Mouse (Mus musculus) lung, adult 18-20 months (tissue): ENCODE data around the gene Olfr1338.
"Not testable (repeated sequence)": the region's sequence is repeated elsewhere in the genome, so short reads cannot be mapped to it uniquely, and the experiment has no call there.

Experiments used
- DNase-seq, 2 experiments: peaks; one replicate each; pipeline ENCODE4 v3.0.0; 2022; ENCODE audit warnings: mixed read lengths in 2 of 2

Olfr1338 gene

DNA sequence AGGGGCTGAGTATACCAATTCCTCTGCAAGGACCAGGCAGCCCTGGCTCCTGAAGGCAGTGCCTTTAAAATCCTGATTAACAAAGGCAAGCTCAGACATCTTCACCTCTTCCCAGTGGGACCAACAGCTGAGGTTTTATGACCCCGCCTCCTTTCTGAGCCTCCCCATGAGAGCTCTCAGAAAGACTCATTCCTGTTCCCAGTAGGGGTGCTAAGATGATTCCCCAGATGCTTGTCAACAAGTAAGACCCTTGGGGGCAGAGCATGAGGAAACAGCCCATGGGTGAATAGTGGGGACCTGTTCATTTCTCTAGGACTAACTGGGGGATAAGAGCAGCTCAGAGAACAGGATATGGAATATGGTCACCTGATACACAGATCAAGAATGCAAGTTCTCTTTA, at the start of gene Olfr1338:
TSS of gene Olfr1338 (minus strand) at position 101 of the 400 bp plus-strand sequence.
- no peak for DNase-seq

DNA sequence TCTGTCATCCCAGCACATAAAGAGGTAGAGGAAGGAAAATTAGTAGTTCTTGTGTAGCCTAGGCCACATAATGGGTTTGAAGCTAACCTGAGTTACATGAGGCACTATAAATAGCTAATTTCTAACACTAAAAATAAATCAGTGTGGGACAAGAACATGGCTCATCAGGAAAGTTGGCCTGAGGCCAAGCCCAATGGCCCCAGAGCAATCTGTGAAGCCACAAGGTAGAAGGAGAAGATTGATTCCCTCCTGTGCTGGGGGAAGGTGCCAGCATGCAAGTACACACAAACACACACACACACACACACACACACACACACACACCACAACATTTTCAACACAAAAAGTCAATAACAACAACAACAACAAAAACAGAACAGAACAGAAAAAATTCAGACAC, 34.3 kb upstream of the Olfr1338 start:
- DNase-seq, result not testable (repeated sequence)

DNA sequence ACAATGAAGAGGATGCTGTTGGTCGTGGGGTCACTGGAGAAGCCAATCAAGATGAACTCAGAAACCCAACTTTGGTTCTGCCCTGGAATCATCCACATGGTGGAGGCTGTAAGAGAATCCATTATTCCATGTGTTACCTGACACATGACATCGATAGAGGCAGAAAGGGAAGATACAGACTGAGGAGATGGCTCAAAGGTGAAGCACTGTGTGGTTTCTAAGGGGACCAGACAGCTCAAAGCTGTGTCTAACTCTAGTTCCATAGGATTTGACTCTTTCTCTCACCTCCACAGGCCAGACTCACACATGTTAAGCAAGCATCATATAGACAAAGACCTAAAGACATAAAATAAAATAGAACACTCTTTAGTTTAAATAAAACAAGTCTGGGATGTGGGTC, 23.9 kb upstream of the Olfr1338 start, which contains the start of gene Olfr1337:
TSS of gene Olfr1337 (minus strand) at position 101 of the 400 bp plus-strand sequence.
- DNase-seq, result no peak

DNA sequence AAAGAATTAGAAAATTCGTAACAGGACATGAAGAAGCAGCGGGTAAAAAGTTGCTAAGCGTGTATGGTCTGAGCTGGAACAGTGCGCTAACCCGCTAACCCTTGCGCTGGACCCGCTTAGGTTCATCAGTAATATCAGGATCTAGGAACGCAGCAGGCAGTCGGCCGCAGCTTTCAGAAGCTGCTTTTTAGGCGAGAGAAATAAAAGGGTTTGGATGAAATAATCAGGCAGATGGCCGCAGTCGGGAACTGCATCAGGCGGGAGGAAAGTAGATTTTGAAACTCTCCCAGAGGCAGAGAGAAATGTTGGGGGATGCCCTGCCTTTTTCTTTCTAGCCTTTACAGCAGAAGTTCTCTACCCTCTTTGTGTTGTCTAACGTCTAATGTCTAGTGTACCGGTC, 16.7 kb downstream of the Olfr1338 start:
- DNase-seq, result no peak

DNA sequence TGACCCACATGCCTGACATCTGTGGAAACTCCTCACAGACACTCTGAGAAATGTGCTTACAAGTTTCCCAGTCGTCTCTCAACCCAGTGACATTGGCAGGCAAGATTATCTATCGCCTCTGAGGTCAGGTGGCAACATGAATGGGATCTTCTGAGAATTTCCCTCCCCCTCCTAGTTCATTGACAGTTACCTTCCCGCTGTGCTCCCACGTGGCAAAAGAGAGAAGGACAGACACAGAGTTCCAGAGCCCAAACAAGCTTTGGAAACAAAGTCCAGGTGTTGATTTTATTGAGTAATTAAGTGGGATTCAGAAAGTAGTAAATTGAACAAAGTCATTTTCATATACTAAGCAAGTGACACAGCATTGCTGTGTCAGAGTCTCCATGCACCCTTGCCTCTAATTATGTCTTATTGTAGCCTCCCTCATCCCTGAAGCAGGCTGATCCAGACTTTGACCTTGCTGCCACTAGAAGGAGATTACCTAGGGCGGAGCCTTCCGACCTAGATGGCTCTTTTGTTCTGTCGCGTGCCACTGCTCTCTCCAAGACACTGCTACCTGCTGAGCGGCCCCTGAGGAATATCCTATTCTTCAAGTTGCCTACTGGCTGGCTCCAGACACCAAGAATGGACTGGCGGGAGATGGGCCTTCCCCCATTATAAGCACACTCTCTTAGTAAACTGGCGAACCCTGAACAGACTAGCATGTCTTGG, 17.4 kb downstream of the Olfr1338 start:
- no peak for DNase-seq

- DNase-seq, result no peak
Measured at GRCm38 (mm10) chr4:118739574-118739973, 19.0 kb downstream of the Olfr1338 start.

DNA sequence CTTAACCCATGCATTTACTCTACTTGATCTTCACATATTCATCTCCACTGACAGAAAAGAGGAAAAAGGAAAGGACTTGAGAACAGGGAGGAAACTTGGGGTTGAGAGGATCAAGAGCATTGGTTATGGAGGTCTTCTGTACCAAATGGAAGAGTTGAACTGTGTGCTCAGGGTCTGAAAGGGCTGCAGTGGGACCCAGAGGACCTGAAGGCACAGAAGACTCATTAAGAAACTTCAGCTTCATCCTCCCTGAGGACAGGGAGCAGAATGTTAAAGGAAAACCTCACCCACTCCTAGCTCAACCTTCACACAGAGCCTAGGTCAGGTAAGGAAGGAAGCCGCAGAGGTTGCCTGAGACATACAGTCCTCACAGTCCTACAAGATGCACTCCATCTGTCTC, 26.7 kb downstream of the Olfr1338 start, which contains the start of gene Olfr1339:
TSS of gene Olfr1339 (plus strand) at position 301 of the 400 bp plus-strand sequence.
- DNase-seq, result no peak

GRCm38 (mm10) chr4:118721742-118722483, 36.6 kb downstream of the Olfr1338 start:
- no peak for DNase-seq

- no peak for DNase-seq
Measured at GRCm38 (mm10) chr4:118719838-118720237, 38.7 kb downstream of the Olfr1338 start, which contains the start of gene Olfr1340. TSS of gene Olfr1340 (plus strand) at chr4:118720138.

DNA sequence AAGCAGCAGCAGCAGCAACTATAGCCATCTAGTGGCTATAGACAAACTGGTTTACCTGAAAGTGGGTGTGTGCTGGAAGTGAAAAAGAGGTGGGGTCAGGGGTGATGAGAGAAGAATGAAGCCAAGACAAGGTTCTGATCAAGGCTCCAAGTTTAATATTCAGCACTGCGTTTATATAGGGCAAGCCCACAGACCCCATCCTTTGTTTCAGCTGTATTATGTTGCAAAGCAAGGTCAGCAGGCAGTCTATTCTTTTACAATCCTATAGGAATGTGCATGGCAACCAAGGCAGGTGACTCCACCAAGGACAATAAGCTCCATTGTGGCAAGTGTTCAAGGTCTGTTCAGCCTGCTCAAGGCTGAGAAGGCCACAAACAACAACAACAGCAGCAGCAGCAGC, 46.9 kb downstream of the Olfr1338 start:
- no peak for DNase-seq

- DNase-seq, result no peak
Measured at GRCm38 (mm10) chr4:118708086-118708485, 50.5 kb downstream of the Olfr1338 start.

DNA sequence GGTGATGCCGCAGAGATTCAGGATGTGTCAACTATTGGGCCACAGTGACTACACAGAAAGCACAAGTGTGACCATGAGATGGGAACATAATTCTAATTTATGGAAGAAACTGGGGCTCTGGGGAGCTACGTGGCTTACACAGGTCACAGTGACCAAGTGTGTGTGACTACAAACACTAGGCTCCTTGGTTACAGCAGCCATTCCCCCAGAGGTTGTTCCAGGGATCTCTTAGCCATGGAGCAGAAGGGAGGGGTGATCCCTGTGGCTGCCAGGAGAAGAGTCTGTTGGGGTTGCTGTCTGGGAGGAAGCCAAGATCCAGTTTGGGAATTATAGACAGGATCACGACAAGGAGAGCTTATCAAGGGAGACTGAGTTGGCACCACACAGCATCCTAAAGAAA, 55.3 kb downstream of the Olfr1338 start, which contains the start of gene Olfr1341:
TSS of gene Olfr1341 (plus strand) at position 301 of the 400 bp plus-strand sequence.
- DNase-seq, result no peak
